Mouse (Mus musculus): ENCODE data around the gene Mrc2. TPM values are rescaled to one million over a fixed set of nuclear protein-coding genes. Genes with fewer than 3 reads are reported as not detected.

The Mrc2 gene
- total RNA-seq, 2 experiments from 2014 or later: 15.2 to 18.3 TPM

- DNase-seq (ENCODE audit: low spot score in 2 of 2): peak; percentile 72 to 82
Measured at GRCm38 (mm10) chr11:105347162-105348161, 55.0 kb downstream of the Mrc2 start.

GRCm38 (mm10) chr11:105348495-105348982, 56.1 kb downstream of the Mrc2 start:
- DNase-seq (ENCODE audit: low spot score in 2 of 2): no peak

DNA sequence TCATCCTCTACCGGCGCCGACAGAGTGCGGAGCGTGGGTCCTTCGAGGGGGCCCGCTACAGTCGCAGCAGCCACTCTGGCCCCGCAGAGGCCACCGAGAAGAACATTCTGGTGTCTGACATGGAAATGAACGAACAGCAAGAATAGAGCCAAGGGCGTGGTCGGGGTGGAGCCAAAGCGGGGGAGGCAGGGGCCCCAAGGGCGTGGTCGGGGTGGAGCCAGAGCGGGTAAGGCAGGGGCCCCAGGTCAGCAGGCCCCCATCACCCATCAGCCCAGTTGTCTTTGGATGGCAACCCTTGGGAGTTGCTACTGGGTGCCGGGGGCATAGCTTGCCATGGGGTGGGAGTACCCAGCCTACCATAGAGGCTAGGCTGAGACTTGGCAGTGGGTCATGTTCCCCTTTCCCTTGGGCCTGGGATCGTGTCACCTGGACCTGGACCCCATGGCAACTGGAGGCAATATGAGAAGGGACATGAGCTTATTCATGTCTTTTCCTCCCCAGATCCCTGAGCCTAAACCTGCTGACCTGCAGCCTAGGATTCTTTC, 57.4 kb downstream of the Mrc2 start:
- DNase-seq (ENCODE audit: low spot score in 2 of 2): no peak

GRCm38 (mm10) chr11:105350643-105351042, 58.2 kb downstream of the Mrc2 start:
- DNase-seq (ENCODE audit: low spot score in 2 of 2): no peak

GRCm38 (mm10) chr11:105352152-105352551, 59.7 kb downstream of the Mrc2 start:
- DNase-seq (ENCODE audit: low spot score in 2 of 2): no peak

GRCm38 (mm10) chr11:105352954-105353890, 60.8 kb downstream of the Mrc2 start:
- DNase-seq (ENCODE audit: low spot score in 2 of 2): peak; percentile 38 to 64

- no peak for DNase-seq (ENCODE audit: low spot score in 2 of 2)
Measured at GRCm38 (mm10) chr11:105353891-105354280, 61.4 kb downstream of the Mrc2 start.

DNA sequence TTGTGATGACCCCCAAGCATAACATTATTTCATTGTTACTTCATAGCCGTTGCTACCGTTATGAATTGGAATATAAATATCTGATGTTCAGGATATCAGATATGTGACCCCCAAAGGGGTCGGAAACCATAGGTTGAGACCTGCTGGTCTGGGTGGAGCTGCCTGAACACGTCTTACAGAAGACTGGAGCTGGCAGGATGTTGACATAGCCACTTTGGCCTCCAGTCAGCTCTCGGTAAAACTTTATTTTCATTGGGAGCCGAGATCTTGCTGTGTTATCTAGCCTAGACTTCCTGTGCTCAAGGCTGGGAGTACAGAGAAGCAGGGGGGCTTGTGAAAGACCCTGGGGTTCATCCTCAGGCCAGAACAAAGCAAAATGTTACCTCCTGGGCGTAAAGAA, 63.9 kb downstream of the Mrc2 start:
- no peak for DNase-seq (ENCODE audit: low spot score in 2 of 2)

- DNase-seq (ENCODE audit: low spot score in 2 of 2): no peak
Measured at GRCm38 (mm10) chr11:105362041-105362765, 69.8 kb downstream of the Mrc2 start.

- peak; percentile 84 to 87 for DNase-seq (ENCODE audit: low spot score in 2 of 2)
Measured at GRCm38 (mm10) chr11:105362946-105363597, 70.6 kb downstream of the Mrc2 start.

- DNase-seq (ENCODE audit: low spot score in 2 of 2): no peak
Measured at GRCm38 (mm10) chr11:105363598-105364385, 71.3 kb downstream of the Mrc2 start.

DNA sequence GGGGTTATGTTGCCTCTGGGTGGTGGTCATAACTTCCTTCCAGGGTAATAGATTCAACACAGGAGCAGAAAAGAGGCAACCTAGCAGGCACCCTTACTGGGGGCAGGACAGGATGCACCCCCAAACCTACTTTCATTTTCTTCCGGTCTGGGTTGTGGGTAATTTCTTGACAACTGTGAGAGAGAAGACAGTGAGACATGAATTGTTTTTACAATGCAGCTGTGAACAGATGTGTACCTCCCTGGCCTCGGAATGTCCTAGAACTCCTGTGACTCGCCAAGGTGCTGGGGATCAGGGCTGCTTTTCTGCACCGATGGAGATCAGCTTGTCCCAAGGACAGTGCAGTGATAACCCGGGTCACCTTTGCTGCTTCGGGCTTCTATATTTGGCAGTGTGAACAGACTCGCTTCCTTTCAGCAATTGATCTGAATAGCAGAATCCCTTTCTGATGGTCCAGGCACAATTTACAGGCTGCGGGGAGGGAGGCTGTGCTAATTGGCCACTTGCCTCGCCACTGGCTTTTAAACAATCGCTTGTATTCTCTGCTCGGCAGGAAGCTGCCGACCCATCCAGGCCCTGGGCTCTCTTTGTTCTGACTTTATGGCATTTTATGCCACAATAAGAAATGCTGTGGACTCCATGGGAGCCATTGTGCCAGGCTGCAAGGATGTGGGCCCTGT, 72.1 kb downstream of the Mrc2 start:
- DNase-seq (ENCODE audit: low spot score in 2 of 2): no peak

GRCm38 (mm10) chr11:105365611-105366010, 73.2 kb downstream of the Mrc2 start:
- DNase-seq (ENCODE audit: low spot score in 2 of 2): no peak

- DNase-seq (ENCODE audit: low spot score in 2 of 2): no peak
Measured at GRCm38 (mm10) chr11:105366051-105366450, 73.6 kb downstream of the Mrc2 start.

DNA sequence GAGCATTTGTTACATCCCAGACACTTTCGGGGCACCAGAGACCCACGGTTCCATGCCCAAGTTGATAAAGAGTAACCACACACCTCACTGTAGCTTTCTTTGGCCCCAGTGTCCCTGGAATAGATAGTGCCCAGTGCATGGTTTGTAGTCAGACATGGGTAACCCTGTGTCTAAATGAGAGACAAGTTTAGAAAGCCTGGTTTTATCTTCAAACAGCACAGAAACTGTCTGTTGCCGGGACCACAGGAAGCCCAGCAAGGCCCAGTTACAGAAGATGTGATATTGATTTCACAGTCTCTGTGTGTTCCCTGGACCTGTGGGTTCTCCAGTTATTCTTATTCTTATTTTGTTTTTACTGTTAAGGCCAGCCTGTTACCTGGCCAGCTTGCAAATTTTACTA, 74.7 kb downstream of the Mrc2 start:
- DNase-seq (ENCODE audit: low spot score in 2 of 2): no peak

GRCm38 (mm10) chr11:105368833-105369232, 76.4 kb downstream of the Mrc2 start:
- DNase-seq (ENCODE audit: low spot score in 2 of 2): no peak

- DNase-seq (ENCODE audit: low spot score in 2 of 2): no peak
Measured at GRCm38 (mm10) chr11:105369526-105370386, 77.3 kb downstream of the Mrc2 start.

- DNase-seq (ENCODE audit: low spot score in 2 of 2): no peak
Measured at GRCm38 (mm10) chr11:105371818-105372217, 79.4 kb downstream of the Mrc2 start.
